Mouse (Mus musculus) megakaryocyte, embryonic 14.5 days (primary cell): Measurements from ENCODE around the gene Lats2.
"Not testable (repeated sequence)": the region's sequence is repeated elsewhere in the genome, so short reads cannot be mapped to it uniquely, and the experiment has no call there.

ENCODE experiments used
- FLI1 ChIP-seq: IDR thresholded peaks from 2 replicates; pipeline ENCODE4 v1.6.1; 2012; ENCODE audit warnings: low read length, inconsistent platforms, mixed read lengths
- GATA1 ChIP-seq: IDR thresholded peaks from 3 replicates; pipeline ENCODE4 v1.6.1; 2012; ENCODE audit warnings: mixed read lengths, low read length, inconsistent platforms, borderline replicate concordance

DNA sequence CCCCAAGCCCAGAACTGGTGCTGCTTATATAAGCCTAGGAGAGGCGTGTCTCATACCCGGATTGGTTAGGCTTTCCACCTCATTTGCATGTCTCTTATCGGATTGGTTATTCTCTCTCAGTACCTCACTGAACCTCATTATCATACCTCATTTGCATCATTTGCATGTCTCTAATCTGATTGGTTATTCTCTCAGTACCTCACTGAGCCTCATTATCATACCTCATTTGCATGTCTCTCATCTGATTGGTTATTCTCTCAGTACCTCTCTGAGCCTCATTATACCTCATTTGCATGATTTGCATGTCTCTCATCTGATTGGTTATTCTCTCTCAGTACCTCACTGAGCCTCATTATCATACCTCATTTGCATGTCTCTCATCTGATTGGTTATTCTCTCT, 101.7 kb downstream of the Lats2 start:
- not testable (repeated sequence) for TF ChIP-seq GATA1, FLI1
